Mouse (Mus musculus) spleen, postnatal 14 days (tissue): ENCODE data around the gene Klk7.
A peak's percentile ranks its signal among the peaks of the same experiment; 100 is the strongest.

ENCODE experiments used
- DNase-seq, 2 experiments: peaks; one replicate each; pipeline ENCODE4 v3.0.0; 2021 to 2022; ENCODE audit warnings: low spot score in 2 of 2

The Klk7 gene

DNA sequence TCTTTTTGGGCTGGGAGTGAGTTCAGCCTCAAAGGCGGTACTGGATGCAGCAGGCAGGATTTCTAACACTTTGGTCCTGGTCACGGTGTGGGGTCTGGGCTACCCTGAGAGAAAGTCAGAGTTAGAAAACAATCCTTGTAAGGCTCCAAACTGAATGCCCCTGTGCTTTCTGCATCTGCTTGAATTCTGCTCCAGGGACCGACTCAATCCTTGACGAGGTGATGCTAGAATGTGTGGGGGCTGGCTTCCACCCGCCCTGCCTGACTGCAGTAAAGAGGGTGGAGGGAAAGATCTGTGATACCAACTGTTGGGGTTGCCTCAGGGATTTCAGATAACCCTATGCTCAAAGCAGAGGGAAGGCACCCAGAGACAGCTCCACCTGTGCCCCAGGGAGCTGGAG, at the start of gene Klk7:
Gene Klk7 (plus strand): TSS at position 301 of the 400 bp plus-strand sequence.
- DNase-seq = no peak

DNA sequence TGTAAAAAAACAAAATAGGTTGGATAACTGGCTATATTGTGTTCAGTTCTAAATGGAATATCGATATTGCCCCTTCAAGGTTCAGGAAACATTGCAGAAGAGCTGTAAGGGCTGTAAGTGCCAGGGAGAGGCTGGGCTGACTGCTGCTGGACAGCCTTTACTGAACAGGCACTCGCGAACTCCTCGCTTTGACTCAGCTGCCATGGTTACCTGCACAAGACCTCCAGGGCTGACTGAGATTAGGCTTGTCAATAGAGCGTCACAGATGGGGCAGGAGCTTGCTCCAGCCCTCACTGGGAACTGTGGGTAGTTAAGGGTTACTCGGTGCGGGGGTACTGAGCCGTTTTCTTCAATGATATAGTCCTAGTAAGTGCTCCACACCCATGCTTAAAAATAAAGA, 44.6 kb upstream of the Klk7 start:
- DNase-seq = no peak

DNA sequence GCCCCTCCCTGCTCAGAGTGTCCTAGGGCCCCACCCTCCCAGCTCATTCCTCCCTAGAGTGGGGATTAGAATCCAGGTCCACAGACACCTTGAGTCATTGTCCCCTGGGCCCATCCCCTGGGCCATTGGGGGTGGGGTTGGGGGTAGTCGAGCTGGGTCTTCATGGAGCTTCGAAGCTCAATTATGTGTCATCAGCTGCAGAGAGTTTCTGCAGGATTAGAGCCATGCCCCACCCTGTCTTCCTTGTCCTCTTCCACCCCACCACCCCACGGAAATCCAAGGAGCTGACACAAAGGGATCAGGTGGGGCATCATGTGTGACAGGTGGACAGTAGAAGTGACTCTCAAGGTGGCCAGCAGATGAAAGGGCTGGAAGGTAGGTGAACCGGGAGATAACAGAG, 42.5 kb upstream of the Klk7 start, which contains the start of gene Klk12:
Gene Klk12 (plus strand): TSS at position 301 of the 400 bp plus-strand sequence.
- DNase-seq = no peak

DNA sequence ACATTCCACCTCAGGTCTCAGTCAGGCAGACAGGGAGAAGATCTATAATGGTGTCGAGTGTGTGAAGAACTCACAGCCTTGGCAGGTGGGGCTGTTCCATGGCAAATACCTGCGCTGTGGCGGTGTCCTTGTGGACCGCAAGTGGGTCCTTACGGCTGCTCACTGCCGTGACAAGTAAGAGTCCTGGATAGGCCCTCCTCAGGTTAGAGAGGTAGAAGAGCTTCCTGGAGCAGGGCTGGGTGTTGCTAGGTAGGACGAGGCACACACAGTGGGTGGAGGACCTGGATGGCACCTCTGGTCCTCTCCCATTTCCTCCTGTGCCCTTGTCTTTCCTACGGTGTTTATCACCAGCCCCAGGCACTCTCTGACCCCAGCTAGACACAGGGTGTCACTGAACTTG, 41.5 kb upstream of the Klk7 start:
- DNase-seq = no peak

DNA sequence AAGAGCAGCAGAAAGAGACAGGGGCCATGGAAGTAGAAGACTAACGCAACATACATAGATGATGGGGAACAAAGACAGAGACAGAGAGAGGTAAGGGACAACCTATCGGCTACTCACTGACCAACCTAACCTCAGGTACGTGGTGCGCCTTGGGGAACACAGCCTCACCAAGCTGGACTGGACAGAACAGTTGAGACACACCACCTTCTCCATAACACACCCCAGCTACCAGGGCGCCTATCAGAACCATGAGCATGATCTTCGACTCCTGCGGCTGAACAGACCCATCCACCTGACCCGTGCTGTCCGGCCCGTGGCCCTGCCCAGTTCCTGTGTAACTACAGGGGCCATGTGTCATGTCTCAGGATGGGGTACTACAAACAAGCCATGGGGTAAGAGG, 40.4 kb upstream of the Klk7 start:
- DNase-seq = no peak

DNA sequence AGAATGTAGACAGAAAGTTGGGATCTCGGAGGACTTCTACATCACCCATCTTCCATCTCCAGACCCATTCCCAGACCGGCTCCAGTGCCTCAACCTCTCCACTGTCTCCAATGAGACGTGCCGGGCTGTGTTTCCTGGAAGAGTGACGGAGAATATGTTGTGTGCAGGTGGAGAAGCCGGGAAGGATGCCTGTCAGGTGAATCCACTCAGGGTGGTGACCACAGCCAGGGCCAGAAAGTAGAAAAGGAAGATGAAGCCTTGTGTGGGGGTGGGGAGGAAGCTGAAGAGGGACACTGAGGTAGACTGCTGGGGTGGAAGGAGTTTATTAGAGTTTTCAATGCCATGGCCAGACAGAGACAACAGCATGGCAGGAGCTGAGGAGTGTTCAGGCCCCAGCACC, 39.2 kb upstream of the Klk7 start:
- no peak for DNase-seq

DNA sequence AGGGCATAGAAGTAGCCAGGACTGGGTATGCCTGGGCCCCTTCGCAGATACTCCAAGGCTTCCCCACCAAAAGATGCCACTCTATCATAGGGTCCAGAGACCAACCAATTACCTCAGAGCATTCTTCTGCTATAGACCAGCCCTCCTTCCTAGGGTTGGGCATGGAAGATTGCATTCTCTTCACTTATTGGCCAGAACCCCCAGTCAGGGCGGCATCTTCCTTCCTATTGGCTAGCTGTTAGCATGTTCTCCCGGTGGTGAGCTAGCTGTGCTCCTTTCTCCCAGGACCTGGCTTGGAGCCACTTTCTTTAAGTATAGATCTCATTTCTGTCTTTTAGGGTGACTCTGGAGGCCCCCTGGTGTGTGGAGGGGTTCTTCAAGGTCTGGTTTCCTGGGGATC, 38.2 kb upstream of the Klk7 start:
- DNase-seq = no peak

DNA sequence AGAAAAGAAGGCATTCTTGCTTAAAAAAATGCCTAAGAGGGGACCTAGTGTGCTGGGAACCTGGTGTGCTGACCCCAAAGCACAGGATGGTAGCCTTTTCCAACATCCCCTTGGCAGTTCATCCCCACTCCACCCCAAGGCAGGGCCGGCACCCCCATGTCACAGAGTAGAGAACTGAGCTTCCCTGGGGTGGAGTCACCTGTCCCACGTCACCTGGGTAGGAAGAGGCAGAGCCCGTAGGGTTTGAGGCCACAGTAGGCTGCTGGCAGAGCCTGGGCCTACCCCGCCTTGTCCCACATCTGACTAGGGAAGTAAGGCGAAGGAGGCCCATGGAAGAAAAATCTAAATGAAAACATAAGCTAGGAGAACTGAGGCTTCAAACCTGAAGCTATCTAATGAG, 36.7 kb upstream of the Klk7 start, which contains the start of gene Klk11:
Gene Klk11 (plus strand): TSS at position 241 of the 400 bp plus-strand sequence.
- DNase-seq = no peak

DNA sequence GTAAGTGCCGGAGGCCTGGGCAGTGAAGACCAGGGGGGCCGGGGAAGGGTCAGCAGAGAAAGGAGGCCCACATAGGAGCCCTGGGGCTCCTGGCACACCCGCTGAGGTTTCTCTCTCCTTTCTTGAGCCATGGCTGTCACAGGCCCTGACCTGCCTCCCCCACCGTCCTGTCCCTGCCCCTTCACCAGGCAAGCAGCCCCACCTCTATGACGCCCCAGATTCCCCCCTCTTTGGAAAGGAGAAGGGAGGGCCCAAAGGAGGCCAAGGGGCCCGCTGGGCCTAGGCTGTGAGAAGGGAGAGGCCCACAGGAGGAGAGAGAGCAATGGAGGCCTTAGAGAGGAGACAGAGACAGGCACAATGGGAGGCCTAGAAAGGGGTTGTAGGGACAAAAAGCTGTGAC, 36.3 kb upstream of the Klk7 start:
- no peak for DNase-seq

DNA sequence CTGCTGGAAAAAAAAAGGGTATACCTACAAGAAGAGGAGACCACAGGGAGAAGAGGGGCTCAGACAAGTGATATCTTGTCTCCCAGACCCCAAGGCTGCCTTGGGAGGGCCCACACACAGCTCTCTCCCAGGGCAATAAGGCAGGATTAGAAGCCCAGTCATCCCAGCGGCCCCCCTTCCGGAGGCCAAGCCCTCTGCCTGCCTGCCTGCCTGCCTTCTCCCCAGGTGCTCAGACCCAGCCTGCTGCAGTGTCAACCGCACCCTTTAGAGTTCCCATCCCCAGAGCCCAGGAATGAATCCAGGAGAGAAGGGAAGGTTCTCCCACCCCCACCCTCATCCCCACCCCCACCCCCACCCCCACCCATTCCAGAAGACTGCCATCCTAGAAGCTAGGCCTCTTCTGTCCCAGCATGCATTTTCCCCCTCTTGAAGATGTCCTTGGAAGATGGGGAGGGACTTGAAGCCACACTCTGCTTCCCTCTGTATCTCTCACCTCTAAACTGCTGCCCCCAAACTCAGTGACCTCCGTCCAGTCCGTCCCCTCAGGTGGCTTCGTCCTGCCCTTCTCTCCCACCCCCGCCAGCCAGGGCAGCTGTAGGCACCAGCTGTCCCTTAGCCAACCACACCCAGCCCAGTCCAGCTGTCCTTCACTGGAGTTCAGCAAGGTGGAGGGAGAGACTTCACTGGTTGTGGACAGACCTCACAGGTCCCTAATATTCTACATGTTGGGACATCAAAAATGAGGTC, 35.6 kb upstream of the Klk7 start:
- peak in 1 of 2 experiments; percentile 0 for DNase-seq

DNA sequence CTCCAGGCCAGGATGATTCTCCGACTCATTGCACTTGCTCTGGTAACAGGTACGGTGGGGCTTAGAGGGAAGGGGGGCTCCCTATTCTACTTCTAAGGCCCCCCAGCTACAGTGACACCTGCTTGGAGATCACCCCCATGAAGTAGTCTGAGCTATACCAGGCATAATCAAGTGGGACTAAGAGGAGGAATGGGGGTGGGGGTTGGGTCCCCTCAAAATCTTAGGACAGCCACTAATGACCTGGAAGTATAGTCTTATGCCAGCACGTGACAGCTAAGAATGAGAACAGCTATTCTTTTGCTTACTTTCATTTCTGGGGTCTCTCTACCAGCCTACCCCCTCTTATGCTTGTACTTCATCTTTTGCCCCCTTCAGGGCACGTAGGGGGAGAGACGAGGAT, 34.6 kb upstream of the Klk7 start:
- no peak for DNase-seq

DNA sequence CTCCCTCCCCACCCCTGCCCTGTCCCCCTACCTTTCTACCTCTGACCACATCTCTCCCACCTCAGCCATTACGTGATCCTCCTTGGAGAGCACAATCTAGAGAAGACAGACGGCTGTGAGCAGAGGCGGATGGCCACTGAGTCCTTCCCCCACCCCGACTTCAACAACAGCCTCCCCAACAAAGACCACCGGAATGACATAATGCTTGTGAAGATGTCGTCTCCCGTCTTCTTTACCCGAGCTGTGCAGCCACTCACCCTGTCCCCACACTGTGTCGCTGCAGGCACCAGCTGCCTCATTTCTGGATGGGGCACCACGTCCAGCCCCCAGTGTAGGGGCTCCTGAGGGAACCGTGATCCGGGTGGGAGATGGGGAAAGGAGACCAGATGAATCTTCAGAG, 33.7 kb upstream of the Klk7 start:
- DNase-seq = peak in 1 of 2 experiments; percentile 0

DNA sequence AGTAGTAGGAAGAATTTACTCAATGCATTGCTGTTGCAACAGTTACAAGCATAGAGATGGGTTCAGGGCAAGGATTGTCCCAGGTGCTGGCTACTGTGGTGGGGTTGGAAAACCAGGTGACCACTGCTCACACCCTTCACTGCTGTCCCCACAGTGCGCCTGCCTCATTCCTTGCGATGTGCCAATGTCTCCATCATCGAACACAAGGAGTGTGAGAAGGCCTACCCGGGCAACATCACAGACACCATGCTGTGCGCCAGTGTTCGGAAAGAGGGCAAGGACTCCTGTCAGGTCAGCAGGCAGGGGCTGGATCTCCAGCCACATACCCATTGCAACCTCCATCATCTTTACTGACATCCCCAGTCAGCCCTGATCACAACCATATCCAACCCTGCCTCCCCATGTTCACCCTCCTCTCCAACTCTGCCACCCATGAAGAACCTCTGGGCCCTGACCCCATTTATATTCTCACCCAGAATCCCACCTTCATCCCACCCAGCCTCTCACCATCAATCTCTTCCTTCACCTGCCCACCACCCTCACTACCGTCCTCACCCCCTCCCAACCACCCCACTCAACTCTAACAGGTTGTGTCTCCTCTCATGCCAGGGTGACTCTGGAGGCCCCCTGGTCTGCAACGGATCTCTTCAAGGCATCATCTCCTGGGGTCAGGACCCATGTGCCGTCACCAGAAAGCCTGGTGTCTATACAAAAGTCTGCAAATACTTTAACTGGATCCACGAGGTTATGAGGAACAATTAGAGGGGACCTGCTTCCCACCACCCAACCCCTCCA, 32.7 kb upstream of the Klk7 start:
- no peak for DNase-seq

DNA sequence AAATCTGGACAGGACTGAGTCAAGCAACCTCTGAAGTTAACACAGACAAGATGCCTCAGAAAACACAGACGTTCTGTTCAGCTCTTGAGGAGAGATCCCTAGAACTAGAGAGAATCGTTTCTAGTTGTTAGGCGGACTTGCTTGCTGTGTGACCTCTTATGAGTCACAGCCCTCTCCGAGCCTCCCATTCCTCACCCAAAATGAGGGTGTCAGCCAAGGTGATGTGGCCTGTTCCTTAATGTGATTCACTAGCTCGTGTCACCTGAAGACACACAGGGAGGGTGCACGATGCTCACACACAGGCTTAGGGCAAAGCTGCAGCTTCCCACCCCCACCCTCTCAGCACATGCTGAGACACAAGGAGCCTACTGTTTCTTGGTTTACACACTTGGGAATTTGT, 30.9 kb upstream of the Klk7 start:
- no peak for DNase-seq

DNA sequence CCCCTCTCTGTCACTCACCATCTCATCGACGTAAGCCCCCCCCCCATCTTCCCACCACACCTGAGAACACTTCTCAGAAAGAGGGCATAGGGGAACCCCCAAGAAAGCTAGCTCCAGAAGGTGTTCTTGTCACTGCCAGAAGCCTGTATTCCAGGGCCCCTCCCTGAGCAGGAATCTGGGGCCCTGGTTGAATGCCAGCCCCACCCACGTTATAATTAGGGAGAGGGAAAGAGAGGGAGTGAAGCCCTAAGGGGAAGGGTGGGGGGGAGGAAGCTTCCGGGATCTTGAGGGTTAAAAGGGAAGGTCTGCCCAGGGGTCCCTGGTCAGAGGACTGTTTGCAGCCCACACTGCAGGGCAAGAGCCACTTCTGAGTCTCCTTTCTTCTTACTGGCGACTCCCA, 30.3 kb upstream of the Klk7 start, which contains the start of gene Klk10:
Gene Klk10 (plus strand): TSS at position 290 of the 400 bp plus-strand sequence.
- DNase-seq = no peak

DNA sequence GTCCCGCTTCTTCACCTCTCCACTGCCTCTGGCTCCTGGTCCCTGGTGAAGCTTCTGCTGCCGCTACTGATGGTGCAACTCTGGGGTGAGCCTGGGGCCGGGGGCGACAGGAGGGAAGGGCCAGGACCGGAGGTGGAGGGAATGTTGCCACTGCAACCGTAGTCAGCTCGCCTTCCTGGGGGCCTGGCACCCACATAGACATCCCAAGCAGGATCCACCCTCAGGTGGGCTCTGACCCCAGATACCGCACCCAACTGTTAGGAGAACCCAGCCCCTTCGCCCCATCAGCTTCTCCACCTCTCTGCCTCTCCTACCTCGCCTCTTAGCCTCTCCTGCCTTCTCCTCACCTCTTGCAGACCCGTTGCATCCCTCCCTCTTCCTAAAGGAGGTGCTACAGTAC, 29.6 kb upstream of the Klk7 start:
- no peak for DNase-seq

DNA sequence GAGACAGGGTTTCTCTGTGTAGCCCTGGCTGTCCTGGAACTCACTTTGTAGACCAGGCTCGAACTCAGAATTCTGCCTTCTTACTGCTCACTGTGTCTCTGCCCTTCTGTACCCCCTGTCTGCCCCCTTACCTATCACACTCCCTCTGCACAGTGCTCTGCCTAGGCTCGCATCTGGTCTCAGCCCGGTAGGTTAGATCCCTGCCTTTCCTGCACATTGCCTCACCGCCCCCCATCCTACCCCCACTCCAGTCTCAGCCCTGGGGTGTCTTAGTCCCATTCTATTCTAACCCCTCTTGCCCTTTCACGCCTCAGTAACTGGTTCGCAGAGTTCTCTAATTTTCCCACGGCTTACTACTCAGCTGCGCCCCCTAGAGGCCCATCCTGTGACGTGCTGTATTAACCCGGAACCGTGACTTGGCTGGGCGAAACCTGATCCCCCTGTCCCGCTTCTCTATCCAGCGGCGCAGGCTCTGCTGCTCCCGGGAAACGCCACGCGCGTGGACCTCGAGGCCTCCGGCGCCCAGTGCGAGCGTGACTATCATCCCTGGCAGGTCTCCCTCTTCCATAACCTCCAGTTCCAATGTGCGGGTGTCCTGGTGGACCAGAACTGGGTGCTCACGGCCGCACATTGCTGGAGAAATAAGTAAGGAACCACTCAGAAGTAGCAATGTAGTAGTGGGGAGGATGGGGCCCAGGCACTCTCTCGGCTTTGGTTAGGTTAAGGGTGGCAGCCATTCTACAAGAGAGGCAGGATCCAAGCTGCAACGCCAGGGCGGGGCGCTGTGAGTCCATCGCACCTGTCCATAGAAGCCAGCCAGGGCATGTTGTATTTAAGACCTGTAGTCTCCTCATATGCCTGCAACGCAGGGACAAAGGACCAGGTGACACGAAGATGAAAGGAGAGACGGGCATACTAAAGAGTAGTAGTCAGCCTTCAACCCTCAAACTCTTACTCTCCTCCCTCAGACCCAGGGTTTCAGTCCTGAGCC, 28.5 kb upstream of the Klk7 start:
- peak; percentile 29 to 56 for DNase-seq

DNA sequence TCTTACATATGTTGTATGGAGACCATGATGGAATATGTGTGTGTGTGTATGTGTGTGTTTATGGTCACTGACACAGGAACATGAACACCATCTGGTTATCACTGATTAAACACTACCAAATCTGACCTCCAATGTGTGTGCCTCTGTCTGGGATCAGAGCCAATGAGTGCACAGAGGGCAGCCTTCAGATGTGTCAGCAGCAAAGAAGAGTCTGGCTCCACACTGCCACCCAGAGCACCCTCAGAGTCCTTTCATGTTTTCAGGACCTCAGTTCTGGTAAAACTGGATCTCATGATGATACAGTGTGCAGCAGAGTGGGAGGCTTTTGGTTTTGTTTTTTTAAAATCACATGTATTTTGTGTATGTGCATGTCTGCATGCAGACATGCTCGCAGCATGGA, 25.8 kb upstream of the Klk7 start:
- no peak for DNase-seq

DNA sequence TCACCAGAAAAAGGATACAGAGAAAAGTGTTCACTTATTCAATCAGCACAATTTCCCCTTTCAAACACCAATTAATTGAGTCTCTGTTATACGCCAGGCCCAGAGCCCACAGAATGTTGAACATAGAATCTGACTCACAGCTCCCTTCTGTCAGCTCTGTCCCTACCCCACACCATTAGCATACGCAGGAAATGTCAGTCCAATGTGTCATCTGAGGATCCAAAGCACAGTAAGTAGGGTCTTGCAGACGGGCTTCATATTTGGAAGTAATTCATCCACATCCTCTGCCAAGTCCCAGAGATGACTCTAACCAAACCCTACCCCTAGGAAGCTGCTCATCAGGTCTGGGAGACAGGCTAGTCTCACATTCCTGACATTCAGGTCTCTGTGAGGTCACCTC, 23.0 kb upstream of the Klk7 start:
- DNase-seq = no peak

DNA sequence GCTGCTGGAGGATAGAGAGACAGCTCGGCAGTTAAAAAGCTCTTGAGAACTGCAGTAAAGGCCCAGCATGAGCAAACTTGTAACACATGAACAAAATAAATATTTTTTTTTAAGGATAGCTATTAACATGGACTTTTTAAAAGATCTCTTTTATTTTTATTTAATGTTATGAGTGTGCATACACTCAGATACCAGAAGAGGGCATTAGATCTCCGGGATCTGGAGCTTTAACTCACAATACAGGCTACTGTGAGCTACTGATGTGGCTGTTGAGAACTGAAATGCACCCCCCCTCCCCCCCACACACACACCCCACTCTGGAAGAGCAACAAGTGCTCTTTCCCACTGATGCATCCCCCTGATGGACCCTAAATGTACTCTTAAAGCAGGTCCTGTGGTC, 21.8 kb upstream of the Klk7 start:
- DNase-seq = no peak

DNA sequence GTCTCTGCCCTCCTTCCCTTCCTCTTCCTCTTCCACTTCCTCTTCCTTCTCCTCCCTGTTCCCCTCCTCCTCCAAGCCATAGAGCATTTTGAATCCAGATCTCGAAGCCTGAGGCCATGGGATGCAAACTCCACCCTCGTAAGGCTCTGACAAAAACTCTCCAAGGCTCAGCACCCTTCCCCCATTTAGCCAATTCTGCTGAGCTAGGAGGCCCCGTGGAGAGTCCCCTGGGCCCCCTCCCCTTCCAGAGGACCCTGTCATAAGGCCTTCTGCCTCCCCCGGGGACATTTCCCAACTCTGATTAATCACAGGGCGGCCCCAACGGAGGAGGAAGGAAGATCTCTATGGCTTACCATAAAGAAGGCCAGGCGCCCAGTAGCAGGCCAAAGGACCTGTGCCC, 19.5 kb upstream of the Klk7 start, which contains the start of gene Klk9:
Gene Klk9 (plus strand): TSS at position 301 of the 400 bp plus-strand sequence.
- DNase-seq = no peak

DNA sequence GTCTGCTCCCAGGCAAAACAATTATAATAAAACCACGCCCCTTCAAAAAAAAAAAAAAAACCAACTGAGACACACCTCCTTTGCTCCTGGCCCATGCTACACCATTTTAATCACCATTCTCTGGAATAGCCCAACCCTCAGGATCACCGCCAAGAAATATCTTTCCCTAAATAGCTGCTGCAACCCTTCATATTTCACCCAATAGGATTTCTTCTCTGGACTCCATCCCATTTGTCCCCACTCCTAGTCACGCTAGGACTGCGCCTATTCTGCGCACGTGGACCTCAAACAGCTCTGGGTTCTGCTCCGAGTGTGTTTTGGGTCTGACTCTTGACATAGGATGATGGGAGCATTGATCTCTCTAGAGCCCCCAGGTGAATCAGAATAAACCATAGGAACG, 14.7 kb upstream of the Klk7 start:
- DNase-seq = no peak
